Mouse (Mus musculus): ENCODE data around the gene Vps9d1. TPM values are rescaled to one million over a fixed set of nuclear protein-coding genes. Genes with fewer than 3 reads are reported as not detected.
"Not testable (repeated sequence)": the region's sequence is repeated elsewhere in the genome, so short reads cannot be mapped to it uniquely, and the experiment has no call there.

Gene Vps9d1
- total RNA-seq (2021), result 10 to 100 TPM; 57.4 to 65.0 TPM

DNA sequence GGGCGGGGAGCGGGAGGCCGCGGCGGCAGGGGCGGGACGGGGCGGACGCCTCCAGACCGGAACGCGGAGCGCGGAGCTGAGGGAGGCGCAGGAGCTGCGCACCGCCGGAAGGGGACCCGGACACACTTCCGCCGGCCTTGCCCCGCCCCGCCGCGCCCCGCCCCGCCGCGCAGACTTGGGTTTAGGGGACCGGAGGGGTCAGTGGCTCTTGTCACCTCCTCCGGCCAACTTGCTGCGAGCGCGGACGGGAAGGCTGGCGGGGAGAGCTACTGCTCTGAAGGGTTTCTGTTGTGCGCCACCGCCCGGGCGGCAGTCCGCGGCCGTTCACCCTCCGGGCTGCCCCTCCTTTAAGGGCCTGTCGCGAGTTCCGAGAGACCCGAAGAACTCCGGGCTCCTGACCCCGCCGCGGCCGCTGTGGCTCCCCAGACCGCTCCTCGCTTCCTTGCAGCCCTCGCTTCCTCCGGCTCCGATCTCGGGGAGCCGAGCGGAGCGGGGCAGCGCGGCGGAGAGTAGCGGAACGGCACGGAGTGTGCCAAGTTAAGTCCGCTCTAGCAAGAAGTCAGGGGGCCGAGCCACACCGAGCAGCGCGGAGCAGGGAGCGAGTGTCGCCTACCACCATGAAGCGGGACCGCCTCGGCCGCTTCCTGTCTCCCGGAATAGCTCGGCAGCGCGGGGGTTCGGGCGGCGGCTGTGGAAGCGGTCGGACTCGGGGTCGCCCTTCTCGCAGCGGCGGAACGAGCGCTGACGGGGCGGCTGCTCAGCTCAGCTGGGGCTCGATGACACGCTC lies at the start of gene Vps9d1, which contains the start of gene Zfp276:
TSS of gene Vps9d1 (minus strand) at position 250 of the 787 bp plus-strand sequence.
TSS of gene Zfp276 (plus strand) at position 97 of the 787 bp plus-strand sequence.
- DNase-seq (ENCODE audit: extremely low spot score in 1 of 2, low spot score in 1 of 2), result peak; percentile 79

DNA sequence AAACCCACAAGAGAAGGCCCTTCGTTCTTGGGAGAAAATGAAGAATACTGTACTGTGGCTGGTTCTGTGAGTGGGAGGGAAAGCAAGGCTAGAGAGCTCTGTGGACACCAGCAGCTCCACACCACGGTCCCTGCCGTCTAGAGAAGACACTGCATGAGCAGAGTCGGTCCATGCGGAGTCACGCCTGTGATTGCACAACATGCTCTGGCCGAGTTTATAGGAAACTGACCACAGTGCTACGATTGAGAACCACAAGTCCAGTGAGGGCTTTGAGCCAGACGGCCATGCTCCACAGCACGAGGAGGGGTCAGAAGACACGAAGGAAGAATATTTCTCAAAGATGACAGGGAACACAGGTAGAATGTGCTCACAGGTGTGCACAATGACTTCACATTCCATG lies 44.2 kb upstream of the Vps9d1 start:
- DNase-seq (ENCODE audit: extremely low spot score in 1 of 2, low spot score in 1 of 2), result no peak

DNA sequence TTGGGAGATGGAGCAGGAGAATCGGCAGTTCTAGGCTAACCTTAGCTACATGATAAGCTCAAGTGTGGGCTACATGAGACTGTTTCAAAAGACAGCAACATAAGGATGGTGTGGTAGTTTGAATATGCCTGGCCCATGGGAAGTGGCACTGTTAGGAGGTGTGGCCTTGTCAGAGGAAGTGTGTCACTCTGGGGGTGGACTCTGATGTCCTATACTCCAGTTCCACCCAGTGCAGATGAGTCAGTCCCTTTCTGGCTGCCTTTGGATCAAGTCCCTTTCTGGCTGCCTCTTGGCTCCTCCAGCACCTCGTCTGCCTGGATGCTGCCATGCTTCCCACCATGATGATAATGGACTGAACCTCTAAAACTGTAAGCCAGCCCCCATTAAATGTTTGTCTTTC lies 38.6 kb upstream of the Vps9d1 start:
- DNase-seq (ENCODE audit: extremely low spot score in 1 of 2, low spot score in 1 of 2), result no peak

DNA sequence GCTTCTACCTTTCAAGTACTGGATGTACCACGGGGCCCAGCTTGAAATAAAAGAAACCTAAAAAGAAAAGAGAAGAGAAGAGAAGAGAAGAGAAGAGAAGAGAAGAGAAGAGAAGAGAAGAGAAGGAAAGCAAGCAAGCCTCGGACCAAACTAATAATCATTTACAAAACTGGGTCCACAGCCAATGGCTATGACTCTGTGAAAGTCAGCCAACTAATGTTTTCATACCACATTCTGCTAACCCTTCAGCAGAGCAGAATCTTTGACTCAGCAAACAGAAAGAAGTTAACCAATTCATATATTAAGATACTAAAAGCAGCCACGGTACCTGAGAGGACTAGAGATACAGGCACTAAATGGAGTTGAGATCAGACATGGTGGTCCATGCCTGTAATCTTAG lies 38.1 kb upstream of the Vps9d1 start:
- no peak for DNase-seq (ENCODE audit: extremely low spot score in 1 of 2, low spot score in 1 of 2)

DNA sequence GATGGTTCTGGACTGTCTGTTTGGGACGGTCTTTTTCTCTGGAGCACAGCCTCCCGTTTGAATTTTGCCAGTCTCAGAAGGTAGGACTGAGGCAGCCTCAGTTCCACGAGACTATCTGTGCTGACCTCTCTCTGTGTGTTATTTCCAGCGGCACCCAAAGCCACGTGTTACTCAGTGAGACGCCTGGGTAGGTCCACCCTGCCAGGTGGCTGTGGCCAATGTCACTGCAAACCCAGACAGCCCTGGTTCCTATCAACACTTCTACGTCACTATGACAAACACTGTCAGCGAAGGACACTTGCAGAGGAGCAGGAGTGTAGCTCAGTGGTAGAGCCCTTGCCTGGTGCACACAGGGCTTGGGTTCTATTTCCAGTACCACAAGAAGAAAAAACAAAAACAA lies 37.6 kb upstream of the Vps9d1 start:
- DNase-seq (ENCODE audit: extremely low spot score in 1 of 2, low spot score in 1 of 2), result no peak

DNA sequence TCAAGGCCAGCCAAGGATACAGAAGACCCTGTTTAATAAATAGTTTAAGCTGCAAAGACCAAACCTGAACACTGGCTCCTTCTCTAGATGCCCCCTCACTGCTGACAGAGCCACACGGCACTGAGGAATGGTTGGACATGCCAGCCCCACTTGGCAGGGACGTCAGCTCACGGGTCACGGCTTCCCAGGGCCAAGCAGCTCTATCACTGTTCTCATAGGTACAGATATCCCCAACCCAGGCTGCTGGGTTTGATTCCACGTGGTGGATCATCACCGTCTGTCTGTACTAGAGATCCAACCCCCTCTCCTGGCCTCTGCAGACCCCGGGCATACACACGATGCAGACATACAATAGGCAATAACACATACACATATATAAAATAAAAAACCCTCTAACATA lies 36.5 kb upstream of the Vps9d1 start:
- DNase-seq (ENCODE audit: extremely low spot score in 1 of 2, low spot score in 1 of 2), result no peak

DNA sequence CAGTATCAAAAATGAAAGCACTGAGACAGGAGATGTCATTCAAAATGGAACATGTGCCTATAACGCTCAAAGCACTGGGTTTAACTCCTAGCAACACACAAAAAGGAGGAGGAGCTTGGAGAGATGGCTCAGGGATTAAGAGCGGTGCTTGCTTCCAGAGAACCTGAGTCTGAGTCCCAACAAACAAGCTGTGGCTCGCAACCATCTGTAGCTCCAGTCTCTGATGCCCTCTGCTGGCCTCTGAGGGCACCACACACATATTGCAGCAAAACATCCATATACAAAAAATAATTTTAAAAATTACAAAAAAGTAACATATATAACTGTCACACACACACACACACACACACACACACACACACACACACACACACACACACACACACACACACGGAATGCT lies 36.0 kb upstream of the Vps9d1 start:
- DNase-seq (ENCODE audit: extremely low spot score in 1 of 2, low spot score in 1 of 2), result peak; percentile 28 to 49

DNA sequence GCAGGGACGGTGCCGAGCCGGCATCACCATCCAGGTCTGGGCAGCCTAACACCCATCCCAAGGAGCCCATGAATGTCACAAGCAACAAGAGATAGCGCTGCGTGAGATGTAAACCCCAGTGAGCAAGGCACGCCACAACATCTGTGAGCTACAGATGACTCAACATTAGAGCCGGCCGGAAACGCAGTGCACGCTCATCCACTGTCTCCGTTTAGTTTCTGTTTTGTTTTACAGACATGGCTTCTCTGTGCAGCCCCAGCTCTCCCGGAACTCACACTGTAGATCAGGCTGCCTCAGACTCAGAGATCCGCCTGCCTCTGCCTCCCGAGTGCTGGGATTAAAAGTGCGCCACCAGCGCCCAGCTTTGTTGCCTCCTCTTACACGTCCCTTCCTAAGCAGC lies 33.2 kb upstream of the Vps9d1 start:
- DNase-seq (ENCODE audit: extremely low spot score in 1 of 2, low spot score in 1 of 2), result no peak

DNA sequence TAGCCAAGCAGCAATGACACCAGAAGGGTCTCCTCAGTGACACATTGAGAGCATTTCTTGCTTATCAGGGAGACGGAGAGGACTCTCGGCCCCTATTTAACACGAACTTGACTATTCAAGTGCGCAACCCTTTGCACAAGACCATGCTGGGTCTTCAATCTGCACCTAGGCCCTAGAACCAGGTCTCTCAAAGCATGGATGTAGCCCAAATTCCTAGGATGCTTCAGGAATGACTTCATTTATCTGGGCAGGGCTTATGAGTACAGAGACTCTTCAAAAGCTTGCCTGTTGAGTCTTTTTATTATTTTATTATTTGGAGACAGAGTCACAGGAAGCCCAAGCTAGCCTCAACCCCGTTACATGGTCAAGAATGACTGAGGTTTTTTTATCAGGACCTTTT lies 30.3 kb upstream of the Vps9d1 start:
- DNase-seq (ENCODE audit: extremely low spot score in 1 of 2, low spot score in 1 of 2), result no peak

DNA sequence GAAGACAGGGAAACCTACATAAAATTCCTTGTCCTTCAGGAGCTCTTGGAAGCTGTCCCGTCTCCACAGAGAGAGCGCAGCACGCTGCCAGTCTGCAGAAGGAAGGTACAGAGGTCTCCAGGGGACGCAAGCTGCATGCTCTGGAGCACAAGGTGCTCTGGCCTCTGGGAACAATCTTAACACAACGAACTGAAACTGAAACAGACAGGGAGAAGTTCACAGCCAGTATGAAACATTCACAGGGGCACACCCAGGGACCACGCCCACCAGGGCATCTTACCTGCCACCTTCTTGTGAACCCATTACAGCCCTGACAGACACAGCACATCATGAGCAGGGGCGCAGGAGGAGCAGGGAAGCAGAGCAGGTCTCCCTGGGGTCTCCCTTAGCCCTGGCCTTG lies 29.8 kb upstream of the Vps9d1 start:
- DNase-seq (ENCODE audit: extremely low spot score in 1 of 2, low spot score in 1 of 2), result no peak

DNA sequence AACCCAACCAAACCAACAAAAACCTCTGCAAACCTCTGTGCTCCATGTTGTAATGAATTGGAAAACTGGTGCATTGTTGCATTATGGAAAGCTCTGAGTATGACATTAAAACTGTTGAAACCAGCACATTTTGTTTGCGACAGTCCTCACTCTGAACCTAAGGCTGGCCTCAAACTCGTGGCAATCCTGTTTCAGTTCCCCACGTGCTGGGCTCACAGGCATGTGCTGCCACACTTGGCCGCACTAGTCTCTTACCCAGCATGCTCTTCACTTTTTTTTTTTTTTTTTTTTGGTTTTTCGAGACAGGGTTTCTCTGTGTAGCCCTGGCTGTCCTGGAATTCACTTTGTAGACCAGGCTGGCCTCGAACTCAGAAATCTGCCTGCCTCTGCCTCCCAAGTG lies 28.8 kb upstream of the Vps9d1 start:
- not testable (repeated sequence) for DNase-seq (ENCODE audit: extremely low spot score in 1 of 2, low spot score in 1 of 2)

DNA sequence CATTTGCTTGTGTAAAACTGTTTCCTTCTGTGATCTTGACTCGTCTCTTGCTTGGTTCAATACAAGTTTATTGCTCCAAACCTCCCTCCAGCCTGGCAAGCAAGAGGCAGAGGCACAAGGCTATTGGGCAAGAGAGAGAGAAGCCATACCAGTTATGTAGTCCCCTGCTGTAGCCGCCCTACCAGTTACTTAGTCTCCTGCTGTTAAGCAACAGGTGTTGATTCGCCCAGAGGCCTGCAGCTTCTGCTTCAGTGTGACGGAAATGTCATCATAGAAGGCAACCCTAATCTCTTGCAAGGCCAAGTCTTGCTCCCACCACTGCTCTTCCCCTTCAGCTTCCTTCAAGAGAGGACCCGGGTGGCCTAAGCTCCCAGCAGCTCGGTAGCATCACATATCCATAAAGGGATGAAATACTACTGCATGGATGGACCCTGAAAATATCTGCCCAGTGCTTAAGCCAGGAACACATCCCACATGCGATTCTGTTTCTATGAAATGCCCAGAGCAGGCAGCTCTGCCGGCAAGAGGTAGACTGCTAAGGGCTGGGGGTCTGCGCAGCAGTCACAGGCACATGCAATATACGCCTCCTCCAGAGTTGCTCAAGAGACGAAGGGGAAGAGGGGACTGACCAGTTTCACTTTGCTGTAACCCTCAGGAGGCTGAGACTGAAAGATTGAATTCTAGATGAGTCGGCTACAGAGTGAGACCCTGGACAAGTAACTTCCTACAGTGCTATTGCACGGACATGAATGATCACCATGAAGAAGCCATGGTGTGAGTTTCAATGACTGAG lies 26.4 kb upstream of the Vps9d1 start:
- DNase-seq (ENCODE audit: extremely low spot score in 1 of 2, low spot score in 1 of 2), result no peak

DNA sequence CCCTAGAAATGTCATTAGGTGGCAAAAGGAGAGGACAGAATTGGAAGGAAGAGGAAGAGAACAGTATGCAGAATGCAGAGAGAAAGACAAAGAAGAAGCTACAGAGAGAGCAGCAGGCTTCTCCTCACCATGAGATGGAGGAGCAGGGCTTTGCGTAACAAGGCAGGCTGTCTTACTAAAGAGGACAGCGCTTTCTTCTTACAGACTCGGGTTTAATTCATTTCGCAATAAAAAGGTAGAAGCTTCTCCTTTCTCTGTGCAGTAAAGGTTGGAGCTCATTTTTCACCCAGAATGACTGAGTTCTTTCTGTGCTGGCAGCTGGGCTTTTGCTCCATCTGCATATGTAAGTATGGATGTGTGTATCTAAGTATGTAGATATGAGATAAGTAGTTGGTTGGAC lies 25.7 kb upstream of the Vps9d1 start:
- no peak for DNase-seq (ENCODE audit: extremely low spot score in 1 of 2, low spot score in 1 of 2)

DNA sequence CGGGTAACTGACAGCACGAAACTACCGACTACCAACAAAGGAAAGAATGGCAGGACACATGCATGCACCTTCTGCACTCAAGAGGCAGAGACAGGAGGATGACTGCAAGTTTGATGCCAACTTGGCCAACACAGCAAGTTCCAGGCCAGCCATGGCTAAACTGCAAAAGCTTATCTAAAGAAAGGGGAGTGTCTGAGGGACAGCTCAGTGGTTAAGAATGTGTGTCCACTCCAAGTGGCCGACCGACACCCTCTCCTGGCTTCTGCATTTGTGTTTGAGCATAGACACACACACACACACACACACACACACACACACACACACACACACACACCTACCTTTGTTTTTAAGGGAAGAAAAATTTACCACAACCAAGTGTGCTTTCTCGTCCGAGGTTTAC lies 24.3 kb upstream of the Vps9d1 start:
- DNase-seq (ENCODE audit: extremely low spot score in 1 of 2, low spot score in 1 of 2), result no peak

DNA sequence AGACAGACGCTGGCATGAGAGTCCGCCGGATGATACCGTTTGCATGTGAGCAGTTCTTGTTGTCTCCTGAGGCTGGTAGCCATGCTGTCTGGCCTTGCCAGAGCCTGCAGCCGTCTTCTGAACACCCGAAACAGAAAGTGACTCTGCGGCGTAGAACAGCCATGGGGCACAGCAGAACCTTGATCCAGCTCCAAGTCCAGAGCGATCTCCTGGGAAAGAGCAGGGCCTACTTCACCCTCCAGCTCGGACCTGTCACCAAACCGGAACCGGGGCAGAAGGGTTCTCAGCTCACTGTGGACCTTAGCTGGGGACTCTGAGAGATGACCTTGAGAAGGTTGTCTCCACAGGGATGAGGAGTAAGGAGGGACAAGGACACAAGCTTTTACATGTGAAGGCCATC lies 20.9 kb upstream of the Vps9d1 start:
- DNase-seq (ENCODE audit: extremely low spot score in 1 of 2, low spot score in 1 of 2), result no peak

DNA sequence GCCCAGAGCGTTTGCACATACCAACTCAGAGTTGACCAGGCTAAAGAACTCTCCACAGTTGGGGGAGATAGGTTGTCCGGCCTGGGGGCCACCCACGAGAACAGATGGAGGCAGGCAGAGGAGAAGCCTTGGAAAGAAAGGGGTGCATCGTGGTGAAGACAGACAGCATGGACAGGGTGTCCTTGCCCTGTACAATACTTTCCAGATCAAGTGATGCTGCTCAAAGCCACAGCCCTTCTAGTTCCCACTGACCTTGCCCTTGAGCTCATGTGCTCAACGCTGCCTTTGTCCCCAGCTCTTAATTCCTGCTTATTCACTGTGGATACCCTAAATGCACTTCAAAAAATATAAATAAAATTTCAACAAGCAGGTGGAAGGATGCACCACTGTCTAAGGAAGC lies 20.3 kb upstream of the Vps9d1 start:
- no peak for DNase-seq (ENCODE audit: extremely low spot score in 1 of 2, low spot score in 1 of 2)

DNA sequence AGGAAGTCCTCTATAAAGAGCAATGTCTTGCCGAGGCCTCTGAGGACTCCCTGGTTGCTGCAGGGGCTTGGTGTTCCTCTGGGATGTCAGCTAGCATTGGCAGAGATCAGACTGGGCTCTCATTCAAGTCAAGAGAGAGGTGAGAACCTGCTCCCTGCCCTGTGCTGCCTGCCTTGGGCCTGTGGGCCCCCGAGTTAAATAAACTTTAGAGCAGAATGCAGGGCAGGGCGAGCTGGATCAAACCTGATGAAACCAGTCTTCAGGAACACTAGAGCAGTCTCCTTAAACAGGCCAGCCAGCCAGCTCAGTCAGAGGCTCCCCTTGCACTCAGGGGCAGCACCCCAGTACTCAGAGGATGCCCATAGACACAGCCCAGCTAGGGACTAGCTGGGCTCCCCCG lies 17.8 kb upstream of the Vps9d1 start:
- no peak for DNase-seq (ENCODE audit: extremely low spot score in 1 of 2, low spot score in 1 of 2)

DNA sequence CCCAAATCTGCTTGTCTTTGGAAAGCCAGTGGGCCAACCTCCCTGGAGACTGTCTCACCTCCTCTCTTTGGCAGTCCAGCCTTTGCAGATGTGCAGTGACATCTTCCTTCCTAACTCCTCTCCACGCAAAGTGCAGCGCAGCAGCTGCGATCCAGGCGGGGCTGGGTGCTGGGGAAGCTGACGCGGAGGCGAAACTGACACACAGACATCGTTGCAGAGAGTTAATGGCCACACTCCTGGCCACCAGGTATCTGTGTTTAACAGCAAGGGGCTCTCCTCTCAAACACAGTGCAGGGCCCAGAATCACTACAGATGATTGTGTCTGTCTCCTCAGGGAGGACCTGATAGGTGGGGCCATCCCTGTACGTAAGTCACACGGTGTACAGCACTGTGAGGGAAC lies 17.0 kb upstream of the Vps9d1 start:
- no peak for DNase-seq (ENCODE audit: extremely low spot score in 1 of 2, low spot score in 1 of 2)

DNA sequence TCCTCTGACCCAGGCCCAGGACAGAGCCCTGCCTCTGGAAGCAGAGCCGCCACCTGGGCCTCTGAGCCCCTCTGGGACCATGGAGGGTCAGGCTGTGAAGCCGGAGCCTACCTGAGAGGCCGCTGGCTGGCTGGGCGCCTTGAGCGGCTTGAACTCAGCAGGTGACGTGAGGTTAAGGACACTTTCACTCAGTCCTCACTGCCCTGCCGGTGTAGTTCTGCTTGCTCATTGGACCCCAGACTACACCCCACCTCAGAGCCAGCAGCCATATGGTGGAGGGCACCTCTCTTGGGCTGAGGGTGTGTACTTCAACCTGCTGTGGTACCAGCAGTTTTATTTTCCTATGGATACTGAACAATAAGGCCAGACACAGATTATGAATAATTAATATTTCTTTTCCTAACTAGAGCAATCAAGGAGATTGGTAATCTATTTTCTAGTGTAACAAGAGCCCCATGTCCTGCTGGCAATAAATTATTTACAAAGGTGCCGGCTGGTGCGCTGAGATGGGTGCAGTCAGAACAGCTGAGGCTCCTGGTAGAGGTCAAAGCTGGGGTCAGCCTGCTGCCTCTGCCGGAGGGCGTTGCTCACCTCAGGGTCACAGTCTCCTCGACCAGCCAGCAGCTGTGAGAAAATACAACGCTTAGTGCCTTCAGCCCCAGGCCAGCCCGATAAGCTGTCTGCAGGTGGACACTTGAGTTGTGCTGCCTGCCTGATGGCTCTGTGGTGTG lies 13.9 kb upstream of the Vps9d1 start:
- no peak for DNase-seq (ENCODE audit: extremely low spot score in 1 of 2, low spot score in 1 of 2)

DNA sequence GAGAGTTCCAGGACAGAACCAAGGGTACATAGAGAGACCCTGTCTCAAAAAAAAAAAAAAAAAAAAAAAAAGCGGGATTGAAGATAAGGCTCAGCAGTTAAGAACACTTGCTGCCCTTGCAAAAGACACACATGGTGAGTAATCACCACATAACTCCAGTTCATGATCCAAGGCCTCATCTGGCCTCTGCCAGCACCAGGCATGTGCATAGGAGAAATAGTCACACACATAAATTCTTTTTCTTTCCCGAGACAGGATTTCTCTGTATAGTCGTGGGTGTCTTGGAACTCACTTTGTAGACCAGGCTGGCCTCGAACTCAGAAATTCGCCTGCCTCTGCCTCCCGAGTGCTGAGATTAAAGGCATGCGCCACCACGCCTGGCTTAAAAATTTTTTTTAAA lies 3.4 kb upstream of the Vps9d1 start:
- DNase-seq (ENCODE audit: extremely low spot score in 1 of 2, low spot score in 1 of 2), result not testable (repeated sequence)

DNA sequence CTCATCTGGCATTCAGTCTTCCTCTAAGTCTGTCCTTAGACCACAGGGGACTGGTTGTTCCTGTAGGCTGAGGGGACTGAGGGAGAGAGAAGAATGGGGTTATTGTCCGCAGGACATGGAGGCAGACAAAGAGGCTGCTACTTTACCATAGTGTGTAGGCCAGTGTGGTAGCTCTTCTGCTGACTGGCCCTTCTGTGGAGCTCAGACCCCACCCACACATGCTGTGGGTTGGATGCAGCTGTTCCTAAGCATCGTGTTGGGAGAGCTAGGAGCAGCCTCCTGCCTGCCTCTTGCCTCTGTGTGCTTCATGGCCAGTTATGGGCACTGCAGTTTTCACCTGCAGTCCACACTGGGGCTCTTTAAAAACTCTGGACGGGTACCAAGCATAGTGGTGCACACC lies 3.0 kb upstream of the Vps9d1 start:
- no peak for DNase-seq (ENCODE audit: extremely low spot score in 1 of 2, low spot score in 1 of 2)

Measured in layer of hippocampus, postnatal 25 days (tissue).